Mouse (Mus musculus) lung, postnatal 14 days (tissue): ENCODE measurements around the gene Chsy1.

Experiments
- DNase-seq: peaks from one replicate; pipeline ENCODE4 v3.0.0; 2021

The Chsy1 gene

GRCm38 (mm10) chr7:66215911-66216310, 106.6 kb downstream of the Chsy1 start:
- no peak for DNase-seq

GRCm38 (mm10) chr7:66217011-66217410, 107.7 kb downstream of the Chsy1 start:
- no peak for DNase-seq

DNA sequence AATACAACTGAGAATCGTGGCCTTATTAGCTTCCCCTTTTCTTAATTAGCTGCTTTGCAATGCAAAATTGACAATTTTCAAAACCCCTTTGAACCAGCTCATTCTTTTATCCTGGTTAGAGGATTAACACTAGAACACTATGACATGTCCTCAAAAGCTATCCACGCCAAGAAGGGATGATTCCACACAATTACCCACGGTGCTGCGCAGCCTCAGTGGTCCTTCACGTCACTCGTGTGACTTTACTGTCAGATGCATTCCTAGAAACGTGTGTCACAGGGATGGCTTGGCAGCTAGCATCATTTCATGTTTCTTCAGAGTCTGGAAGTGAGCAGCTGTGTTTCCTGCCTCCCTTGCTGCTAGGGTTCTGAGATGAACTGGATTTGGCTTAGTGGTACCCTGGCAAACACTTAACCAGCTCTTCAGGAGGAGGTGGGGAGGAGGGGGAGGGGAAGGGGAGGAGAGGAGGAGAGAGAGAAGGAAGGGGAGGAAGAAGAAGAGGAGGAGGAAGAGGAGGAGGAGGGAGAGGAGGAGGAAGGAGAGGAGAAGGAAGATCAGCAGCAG, 108.3 kb downstream of the Chsy1 start:
- no peak for DNase-seq

DNA sequence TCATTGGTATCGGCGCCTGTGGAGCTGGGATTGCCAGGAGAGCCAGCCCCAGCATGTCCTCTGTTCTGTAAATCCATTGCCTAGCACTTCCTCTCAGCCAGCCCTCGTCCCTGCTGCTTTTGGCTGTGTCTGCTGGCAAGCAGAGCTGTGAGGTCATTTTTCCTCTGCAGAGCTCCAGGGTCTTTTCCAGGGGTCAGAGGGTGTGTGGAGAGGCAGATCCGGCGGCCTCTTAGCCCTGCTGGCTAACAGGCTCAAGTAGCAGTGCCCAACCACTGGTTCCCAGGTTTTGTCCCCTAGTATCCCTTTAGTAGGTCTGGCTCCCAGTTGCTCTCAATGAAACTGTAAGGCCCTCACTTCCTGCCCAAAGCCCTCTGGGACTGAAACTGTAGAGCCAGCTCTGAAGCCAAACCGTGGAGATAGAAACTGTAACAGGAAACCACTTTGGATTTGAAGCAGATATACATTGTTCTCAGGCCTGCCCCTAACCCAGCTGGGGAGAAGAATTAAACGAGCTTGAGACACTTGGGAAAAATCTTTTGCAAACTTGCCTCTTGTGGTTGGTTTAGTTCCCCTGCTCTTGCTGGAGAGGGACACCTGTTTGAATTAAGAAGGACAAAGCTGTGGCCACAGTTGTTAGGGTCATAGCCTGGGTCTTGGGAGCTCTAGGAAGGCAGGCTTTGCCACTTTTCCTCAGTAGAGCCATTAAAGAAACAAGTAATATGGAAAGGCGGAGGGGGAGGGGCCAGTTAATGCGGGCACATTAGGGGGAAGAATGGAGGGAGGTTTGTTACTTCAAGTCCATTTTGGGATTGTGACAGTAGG, 109.1 kb downstream of the Chsy1 start:
- peak; percentile 64 for DNase-seq

DNA sequence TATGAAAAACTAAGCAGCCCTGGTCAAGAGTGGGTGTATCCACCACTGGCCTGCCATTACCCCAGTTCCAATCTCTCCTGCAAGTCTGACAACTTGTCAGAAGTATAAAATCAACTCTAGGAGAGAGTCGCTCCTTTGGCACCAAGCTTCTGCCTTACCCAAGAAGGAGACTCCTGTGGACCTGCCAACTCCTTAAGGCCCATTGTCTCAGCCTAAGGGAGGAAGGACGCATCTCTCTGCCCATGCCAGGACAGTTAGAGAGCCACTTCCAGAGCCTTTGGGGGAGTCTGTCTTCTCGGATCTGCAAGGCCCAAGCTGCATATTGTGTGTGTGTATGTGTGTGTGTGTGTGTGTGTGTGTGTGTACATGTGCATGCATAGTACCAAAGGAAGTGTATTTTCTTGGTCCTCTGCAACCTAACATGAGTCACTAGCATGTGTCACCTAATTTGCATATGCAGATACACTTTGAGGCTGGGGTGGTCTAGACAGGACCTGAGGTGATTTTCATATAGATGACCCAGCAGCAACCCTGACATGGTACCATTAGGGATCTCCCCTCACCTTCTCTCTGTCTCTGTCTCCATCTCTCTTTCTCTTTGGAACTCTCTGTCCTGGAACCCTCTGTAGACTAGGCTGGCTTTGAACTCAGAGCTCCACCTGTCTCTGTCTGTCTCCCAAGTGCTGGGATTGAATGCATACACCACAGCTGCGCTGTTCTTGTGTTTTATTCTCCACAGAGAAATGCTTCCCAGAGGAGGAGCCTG, 109.9 kb downstream of the Chsy1 start:
- no peak for DNase-seq

- DNase-seq = no peak
Measured at GRCm38 (mm10) chr7:66219794-66220227, 110.5 kb downstream of the Chsy1 start.

- DNase-seq = no peak
Measured at GRCm38 (mm10) chr7:66222621-66223091, 113.3 kb downstream of the Chsy1 start.
